Mouse (Mus musculus) fat pad, adult 2 months (tissue): ENCODE results near the gene Ppfibp1.

Experiments used
- DNase-seq: peaks from one replicate; pipeline ENCODE4 v3.0.0-alpha.2; 2011; ENCODE audit warnings: low read depth, low spot score; ENCODE audit errors: extremely low read depth

Gene Ppfibp1

DNA sequence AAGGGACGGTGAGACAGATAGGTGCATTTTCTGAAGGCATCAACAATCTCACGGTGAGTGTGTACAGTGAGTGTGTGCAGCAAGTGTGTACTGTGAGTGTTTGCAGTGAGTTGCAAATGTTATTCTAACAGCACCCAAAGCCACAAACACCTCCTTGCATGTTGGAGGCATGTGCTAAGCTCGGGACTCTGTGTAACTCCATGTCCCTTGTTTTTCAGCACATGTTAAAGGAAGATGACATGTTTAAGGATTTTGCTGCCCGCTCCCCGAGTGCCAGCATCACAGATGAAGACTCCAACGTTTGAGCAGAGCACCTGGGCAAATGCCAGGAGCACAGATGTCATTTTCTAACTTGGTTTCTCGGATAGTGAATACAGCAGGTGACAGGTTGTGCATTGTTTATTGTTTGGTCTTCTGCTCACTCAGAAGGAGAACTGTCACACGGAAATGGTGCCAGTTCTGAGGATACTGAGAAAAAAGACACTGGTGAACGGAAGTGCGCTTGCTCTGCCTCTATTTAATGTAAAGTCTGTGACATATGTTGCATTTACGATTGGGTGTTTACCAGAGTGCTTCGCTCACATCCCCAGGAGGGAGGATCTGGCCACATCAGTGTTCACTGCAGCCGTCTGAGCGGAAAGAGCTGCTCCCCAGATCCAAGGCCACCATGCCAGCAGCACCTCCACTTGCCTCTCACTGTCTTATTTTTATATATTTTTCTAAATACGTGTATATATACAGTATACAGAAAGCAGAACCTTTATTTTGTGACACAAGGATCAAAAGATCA, 142.0 kb downstream of the Ppfibp1 start:
- no peak for DNase-seq

DNA sequence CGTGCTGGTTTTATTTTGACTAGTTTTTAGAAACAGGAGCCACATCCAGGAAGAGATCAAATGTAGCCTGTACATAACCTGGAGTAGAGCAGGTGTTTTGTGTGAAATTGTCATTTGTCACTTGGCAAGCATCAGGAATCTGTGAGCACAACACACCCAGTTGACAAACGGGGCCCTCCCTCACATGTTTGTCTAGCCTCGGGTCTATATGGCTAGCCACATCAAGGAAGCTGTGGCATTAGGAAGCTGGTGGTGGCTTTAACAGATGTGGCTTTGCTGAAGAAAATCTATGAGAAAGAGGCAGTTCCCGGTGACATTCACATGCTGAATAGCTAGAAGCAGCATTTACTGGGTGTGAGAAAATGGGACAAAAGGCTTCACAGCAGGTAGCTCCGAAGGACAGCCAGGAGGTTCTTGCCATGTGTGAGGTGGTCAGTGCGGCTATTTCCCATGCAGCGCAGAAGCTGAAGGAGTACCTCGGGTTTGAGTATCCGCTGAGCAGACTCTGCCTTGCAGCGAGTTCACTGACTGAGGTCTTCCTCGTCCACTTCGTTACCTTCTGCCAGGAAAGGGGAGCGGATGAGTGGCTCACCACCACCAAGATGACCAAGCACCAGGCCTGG, 144.1 kb downstream of the Ppfibp1 start, which contains the start of gene Rep15:
TSS of gene Rep15 (plus strand) at position 282 of the 623 bp plus-strand sequence.
- no peak for DNase-seq

DNA sequence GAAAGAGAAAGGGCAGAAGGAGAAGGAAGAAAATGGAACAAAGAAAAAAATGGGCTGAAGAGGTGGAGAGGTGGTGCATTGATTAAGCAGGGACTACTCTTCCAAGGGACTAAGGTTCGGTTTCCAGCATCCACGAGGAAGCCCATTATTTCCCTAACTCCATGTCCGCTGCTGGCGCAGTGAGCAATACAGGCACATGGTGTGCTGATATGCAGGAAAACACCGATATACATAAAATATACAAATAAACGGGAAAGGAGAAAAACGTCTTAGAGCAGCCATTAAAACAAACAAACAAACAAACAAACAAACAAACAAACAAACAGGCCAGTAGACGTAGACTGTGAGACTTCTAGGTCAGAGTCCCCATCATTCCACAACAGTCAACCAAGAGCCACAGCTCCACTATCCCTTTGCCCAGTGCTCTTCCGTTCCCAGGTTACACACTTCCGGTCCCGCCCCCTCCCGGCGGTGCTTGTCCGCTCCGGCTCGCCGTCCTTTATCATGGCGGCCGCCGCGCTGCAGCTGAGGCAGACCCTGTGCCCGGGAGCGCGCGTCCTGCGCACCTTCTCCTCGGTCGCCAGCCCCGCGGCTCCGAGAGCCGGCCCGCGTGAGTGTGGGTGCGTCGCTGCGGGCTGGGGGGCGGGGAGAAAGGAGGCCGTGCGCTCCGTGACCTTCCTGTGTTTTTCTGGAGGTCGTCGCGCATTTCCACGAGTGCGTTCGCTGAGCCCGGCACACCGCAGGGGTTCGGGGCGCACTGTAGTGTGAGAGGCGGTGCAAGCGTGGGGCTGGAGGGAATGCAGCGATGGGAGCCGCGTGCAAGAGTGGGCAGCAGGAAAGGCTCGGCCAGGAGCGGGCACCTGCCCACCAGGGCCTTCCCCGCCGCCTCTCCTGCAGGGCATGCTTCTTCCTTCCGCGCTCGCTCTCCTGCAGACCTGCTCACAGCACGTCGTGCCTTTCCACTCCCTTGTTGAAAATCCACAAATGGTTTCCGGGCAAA, 154.3 kb downstream of the Ppfibp1 start, which contains the start of gene Mrps35:
TSS of gene Mrps35 (plus strand) at position 474 of the 1,000 bp plus-strand sequence.
- no peak for DNase-seq

DNA sequence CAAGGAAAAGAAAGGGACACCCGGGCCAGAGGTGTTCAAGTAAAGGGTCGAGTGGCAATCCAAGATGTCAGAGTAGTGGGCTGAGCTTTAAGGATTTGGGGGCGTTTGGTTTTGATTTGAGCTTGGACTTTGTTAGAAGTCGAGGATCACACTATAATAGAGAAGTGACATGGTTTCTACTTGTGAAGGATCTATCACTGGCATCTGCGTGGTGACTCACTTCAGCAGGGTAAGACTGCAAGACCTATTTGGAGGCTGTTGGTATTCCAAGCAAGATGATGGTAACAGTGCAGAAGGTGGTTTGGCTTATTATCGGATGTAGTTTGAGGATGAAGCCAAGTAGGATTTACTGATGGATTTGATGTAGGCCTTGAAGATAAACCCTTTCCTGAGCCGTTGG, 155.3 kb downstream of the Ppfibp1 start:
- DNase-seq: no peak

DNA sequence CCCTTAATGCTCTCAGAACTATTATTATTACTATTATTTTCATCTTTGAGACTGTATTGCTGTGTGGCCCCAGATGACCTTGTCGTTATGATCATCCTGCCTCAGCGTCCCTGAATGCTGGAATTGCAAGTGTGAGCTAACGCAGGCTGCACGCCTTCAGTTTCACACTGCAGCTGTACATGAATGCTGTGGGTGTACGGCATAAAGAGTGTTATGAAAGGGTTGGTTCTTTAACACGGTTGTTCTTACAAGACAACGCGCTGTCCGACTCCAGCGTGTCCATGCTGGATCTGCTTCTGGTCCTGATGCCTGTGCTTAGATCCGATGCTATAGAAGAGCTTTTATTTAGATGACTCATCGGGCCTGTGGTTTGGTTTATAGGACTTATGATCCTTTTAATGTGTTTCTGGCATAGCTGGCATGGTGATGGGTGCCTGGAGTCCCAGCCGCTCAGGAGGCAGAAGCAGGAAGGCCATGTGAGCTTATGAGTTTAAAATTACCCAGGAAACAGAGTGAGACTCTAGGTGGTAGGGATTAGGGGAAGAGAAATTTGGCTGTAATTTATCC, 161.0 kb downstream of the Ppfibp1 start:
- no peak for DNase-seq

DNA sequence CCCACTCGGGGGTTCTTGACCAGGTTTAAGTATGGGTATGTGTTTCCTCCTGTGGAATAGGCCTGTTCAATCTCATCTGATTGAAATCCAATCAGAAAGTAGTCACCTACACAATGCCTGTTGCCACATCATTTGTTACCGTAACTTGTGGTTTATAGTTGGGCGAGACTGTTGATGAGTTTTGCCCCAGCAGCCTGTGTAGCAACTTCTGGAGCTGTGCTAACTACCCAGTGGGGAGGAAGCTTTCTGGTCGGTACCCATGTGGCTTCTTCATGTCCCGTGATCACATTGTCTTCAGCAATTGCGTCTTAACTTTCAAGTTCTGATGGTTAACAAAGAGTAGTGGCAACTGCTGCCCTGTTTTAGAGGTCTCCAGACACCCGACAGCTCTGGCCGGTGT, 163.4 kb downstream of the Ppfibp1 start:
- DNase-seq: no peak

DNA sequence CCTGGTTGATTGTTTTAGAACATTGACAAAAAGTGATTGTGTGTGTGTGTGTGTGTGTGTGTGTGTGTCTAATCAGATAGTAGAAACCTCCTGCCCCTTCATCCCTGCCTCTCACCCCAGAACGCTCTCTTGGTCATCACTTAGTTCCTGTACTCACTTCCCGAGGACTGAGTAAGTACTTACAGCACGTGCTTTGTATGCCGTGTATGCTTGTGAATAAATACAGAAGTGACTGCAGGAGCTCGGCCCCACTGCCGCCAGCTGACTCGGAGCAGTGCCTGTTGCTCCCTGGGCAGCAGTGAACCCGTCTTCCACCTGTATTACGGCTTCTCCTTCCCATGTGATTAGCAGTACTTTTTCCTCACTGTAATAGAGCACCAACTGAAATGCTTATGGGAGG, 164.2 kb downstream of the Ppfibp1 start:
- DNase-seq: no peak

DNA sequence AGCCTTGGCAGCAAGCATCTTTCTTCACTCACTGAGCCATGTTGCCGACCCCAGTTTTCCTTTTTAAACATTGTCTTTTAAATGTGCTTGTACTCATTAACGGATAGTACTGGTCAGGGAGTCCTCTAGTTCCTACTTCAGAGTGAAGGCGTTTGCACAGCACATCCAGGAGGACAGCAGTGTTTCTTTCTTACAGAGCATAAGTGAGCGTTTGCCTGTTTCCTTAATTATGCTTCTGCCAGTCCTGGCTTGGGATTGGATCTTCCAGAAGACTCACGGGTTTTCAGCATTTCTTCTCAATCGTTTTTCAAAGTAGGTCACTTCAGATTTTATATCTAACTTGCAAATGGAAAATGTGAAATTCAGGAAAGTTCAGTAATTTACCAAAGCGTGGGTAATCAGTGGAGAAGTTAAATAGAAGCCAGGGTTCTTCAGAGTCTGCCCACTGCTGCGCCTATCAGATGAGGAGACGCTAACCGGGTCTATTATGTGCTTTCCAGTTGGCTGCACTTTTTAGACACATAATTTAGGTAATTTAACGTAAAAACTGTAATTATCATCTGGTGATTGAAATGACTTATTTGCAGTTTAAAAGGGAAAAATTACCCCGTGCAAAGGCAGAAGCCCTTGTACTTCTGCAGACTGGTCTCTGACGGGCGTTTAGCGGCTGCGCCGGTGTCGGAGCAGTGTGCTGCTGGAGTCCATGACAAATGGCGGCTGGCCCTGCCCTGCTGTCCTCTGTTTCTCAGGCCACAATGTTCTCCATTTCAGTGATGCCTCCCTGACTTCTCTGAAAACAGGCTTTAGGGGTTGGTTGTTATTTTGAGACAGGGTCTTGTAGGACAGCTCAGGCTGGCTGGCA, 165.7 kb downstream of the Ppfibp1 start:
- no peak for DNase-seq

DNA sequence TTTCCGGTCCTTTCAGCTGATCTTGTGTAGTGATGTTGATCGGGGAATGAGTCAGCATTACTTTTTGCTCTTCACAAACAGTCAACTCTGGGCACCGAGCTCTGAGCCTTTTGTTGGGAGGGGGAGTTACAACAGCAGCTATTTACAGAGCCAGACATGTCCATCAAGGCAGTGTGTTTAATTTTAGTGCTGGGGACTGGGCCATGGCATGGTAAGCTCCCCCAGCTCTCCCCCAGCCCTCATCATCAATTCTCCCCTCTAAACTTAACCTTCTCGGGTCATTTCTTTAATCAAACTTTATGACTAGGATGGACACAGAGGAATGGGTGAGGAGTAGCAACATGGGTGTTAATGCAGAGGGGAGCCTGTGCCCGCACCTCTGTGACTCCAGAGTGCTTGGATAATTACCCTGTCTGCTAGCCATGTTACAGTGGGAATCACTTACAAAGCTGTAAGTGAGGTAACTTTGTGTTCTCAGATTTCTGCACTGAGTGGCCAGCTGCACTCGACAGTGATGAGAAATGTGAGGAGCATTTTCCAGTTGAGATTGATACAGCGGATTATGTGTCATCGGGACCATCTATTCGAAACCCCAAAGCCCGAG, 167.2 kb downstream of the Ppfibp1 start:
- DNase-seq: no peak

DNA sequence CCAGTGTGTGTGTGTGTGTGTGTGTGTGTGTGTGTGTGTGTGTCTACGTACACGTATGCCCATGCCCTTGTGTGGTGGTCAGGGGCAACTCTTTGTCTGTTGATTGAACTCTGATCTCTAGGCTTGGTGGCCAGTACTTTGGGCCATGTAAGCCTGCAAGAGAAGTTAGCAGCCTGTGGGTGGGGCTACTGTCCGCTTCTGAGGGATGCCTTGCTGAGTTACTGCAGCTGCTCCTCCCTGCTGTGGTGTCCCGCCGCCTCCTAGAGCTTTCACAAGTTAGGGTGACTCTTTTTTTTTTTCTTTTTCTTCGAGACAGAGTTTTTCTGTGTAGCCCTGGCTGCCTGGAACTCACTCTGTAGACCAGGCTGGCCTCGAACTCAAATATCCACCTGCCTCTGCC, 171.0 kb downstream of the Ppfibp1 start:
- DNase-seq: no peak

DNA sequence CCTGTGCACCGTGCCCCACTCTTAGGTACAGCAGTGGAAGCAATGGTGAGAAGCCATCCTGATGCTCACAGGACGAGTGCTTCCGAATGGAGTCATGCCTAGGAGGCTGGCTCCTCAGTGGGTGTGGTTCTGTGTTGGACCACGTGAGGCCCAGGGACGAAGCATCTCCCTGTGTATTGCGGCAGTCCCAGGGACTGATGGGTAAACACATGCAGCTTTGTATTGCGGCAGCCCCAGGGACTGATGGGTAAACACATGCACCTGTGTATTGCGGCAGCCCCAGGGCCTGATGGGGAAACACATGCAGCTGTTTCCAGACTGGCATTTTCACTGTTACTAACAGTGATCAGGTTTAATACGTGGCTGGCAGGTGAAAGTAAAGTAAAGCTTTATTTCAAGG, 173.3 kb downstream of the Ppfibp1 start:
- DNase-seq: no peak

DNA sequence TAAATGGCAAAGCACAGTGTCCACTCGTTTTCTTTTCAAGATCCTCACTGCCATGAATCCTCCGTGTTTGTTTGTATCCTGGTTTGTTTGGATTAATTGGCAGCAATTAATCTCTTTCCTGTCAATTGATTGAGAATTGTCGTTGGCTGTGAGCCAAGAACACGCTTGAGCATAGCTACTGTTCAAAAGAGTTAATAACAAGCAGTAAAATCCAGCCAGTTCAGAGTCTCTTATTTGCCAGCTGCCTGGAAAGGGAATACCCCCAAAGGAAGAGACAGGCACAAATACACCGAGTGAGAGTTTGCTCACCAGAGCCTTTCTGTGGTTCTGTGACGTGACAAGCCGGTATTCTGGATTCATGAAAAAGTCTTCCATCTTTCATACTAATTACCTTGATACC, 173.7 kb downstream of the Ppfibp1 start:
- DNase-seq: no peak

DNA sequence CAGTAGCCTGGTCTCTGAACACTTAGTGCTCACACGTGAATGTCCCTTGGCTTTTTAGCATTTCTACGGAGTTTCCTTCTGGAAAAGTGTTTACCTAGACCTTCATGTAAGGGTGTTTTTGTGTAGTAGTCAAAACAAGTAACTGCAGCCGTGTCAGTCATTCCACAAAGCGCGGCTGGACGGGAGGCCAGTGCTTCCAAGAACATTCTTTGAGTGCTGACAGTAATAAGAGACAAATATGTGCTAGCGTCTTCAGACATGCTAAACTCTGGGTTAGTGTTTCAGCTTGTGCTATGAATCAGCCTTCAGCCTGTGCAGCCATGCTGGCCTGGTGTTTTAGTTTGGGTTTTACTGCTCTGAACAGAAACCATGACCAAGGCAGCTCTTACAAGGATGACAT, 174.4 kb downstream of the Ppfibp1 start:
- DNase-seq: no peak

DNA sequence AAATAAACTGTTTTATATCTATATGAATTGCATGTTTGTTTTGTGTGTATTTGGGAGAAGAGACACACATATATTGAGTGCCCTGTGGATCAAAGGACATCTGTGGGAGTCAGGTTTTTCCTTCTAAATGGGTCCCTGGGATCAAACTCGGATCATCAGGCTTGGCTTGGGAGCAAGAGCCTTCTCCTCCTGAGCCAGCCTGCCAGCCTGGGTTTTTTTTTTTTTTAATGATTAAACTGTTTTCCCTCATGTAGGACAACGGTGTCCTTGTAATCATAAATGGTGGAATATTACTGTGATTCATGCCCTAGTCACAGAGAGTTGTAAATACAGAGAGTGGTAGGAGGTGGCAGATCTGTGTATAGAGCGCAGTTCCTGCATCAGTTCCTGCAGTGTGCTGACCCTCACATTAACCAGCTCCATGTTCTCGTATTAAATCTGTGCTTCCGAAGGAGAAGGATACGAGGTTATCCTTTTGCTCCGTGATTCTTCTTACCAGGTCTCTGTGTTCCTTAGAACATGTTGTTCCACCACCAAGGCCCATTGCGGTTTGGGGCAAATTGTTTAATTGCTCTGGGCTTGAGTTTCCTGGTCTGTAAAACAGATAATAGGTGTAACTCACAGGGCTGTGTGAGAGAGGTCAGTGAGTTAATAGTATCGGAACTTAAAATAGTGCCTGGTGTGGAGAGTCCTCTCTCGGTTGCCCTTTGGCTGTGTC, 176.1 kb downstream of the Ppfibp1 start:
- DNase-seq: no peak

DNA sequence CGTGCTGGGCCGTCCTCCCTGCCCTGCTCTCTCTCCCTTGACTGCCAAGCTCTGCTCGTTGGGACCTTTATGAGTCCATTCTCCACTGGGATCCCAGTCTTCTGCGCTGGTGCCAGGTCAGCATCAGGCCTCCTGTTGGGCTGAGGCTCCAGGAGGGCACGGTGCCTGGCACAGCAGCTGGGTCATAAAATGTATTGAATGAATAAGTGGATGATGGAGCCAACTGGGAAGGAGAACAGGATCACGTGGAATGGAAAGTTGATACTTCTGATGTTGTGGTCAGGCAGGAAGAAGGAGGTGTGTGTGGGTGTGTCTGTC, 176.6 kb downstream of the Ppfibp1 start:
- no peak for DNase-seq

DNA sequence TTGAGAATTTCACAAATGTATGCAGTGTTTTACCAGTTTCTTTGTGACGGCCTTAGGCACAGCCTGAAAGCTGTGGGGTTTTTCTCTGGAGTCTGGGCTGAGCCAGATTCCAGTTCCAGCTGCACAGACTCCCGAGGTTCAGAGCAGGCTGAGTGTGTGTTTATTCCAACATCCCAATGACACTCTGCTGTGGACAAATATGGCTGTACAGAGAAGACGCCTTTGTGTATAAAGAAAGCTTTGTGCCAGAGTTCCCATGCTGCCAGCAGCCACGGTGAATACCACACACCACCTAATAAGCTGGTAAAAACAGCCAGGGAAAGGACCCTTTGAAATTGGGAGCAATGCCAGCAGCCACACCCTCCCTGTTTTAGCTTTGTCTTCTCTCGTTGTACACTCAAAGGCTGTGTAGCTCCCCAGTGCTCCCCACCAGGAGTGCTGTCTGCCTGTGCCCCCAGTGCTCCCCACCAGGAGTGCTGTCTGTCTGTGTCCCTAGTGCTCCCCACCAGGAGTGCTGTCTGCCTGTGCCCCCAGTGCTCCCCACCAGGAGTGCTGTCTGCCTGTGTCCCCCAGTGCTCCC, 187.6 kb downstream of the Ppfibp1 start:
- no peak for DNase-seq

DNA sequence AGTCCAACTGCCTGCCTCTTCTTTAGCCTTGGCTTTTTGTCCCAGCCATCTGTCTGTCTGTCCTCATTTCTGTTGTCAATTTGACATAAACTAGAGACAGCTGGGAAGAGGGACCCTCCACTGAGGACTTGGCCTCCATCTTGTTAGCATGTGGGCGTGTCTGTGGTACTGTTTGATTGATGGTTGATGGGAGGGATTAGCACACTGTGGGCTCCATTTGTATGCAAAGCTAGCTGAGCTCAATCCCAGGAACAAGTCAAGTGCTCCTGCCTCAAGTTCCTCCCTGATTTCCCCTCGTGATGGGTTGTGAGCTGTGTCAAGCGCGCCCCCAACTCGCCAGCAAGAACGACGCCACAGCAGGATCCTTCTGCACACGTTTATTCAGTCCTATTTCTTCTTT, 188.6 kb downstream of the Ppfibp1 start:
- DNase-seq: no peak

DNA sequence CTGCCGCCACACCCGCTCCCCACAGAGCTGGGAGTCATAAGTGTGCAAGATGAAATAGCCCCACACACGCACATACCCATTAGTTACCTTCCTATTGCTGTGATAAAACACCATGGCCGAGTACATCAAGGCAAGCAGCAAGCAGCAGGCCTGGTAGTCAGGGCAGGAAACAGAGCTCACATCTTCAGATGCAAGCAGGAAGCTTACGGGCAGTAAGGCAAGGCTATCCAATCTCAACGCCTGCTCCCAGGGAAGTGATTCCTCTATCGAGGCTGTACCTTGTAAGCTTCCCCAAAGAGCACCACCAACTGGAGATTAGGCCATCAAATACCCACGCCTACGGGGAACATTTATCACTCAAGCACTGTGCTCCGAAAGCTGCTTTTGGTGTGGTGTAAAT, 191.6 kb downstream of the Ppfibp1 start:
- no peak for DNase-seq
